ENCODE assay signal across 8 mouse cellular contexts in genomic region chr10:59969821-59970449, GRCm38 (mm10). TPM values are rescaled to one million over a fixed set of nuclear protein-coding genes. Genes with fewer than 3 reads are reported as not detected.
DNase-seq lines count a peak whose midpoint lies in the region; ATAC-seq and TF ChIP-seq lines count a peak whose summit lies in the region.

No protein-coding gene starts in this region.

- peak; percentile 69 for TF ChIP-seq POLR2A in olfactory bulb, adult 2 months (IDR thresholded peaks at IDR 0.05; ENCODE audit: insufficient read depth, low read depth, low read length)

- H3K27ac ChIP-seq in ES-E14 (ENCODE audit: insufficient read depth, low read depth, low read length, poor library complexity, severe bottlenecking), result no peak overlapping the region
- H3K27ac ChIP-seq in forebrain, embryonic 12.5 days, result peak overlapping the region; percentile 87
- peak overlapping the region; percentile 83 for H3K27ac ChIP-seq in lung, embryonic 15.5 days
- peak overlapping the region; percentile 98 for H3K27ac ChIP-seq in olfactory bulb, adult 2 months (ENCODE audit: insufficient read depth, low read depth, low read length)

- WGBS in forebrain, embryonic 12.5 days, result under 1% methylated on average over 25 of the region's 25 CpGs
- WGBS in lung, embryonic 15.5 days, result 3% methylated on average over 25 of the region's 25 CpGs
- under 1% methylated on average over 25 of the region's 25 CpGs for WGBS in olfactory bulb, adult 2 months

- no peaks in the 10 kb centered on the region for H3K36me3 ChIP-seq in ES-E14 (ENCODE audit: control insufficient read depth, insufficient read depth, low read length, poor library complexity, severe bottlenecking)
- H3K36me3 ChIP-seq in forebrain, embryonic 12.5 days (replicated peaks), result no peaks in the 10 kb centered on the region
- H3K36me3 ChIP-seq in lung, embryonic 15.5 days, result no peaks in the 10 kb centered on the region

- H3K4me2 ChIP-seq in forebrain, embryonic 12.5 days, result peak overlapping the region; percentile 69
- H3K4me2 ChIP-seq in lung, embryonic 15.5 days, result peak overlapping the region; percentile 88

- H3K27me3 ChIP-seq in forebrain, embryonic 12.5 days, result 0 out of 2 replicates have a peak, but pooled peaks cover 2% of the 10 kb centered on the region
- H3K27me3 ChIP-seq in lung, embryonic 15.5 days, result no peaks in the 10 kb centered on the region; the same call in 1 of the 2 replicates

- no peak for TF ChIP-seq CTCF in olfactory bulb, adult 2 months (IDR thresholded peaks at IDR 0.05; ENCODE audit: insufficient read depth, low read depth, low read length)

- peak overlapping the region; percentile 65 to 69 for H3K4me3 ChIP-seq in ES-E14 (ENCODE audit: insufficient read depth in 1 of 2, low read depth in 1 of 2, low read length in 2 of 2, poor library complexity in 1 of 2, severe bottlenecking in 1 of 2)
- H3K4me3 ChIP-seq in forebrain, embryonic 12.5 days (replicated peaks), result peak overlapping the region; percentile 47
- H3K4me3 ChIP-seq in lung, embryonic 15.5 days, result peak overlapping the region; percentile 49
- peak overlapping the region; percentile 57 for H3K4me3 ChIP-seq in olfactory bulb, adult 2 months (ENCODE audit: insufficient read depth, low read depth, low read length)

- peaks cover 10 to 34% of the 10 kb centered on the region in 2 experiments for H3K4me1 ChIP-seq in ES-E14 (ENCODE audit: control insufficient read depth in 2 of 2, insufficient read depth in 2 of 2, low read length in 2 of 2, poor library complexity in 1 of 2)
- H3K4me1 ChIP-seq in forebrain, embryonic 12.5 days, result peaks cover 43% of the 10 kb centered on the region
- peaks cover 59% of the 10 kb centered on the region for H3K4me1 ChIP-seq in lung, embryonic 15.5 days
- H3K4me1 ChIP-seq in olfactory bulb, adult 2 months (ENCODE audit: control insufficient read depth, insufficient read depth, low read length), result peaks cover 36% of the 10 kb centered on the region

- DNase-seq in ES-E14 (ENCODE audit: low read depth, low spot score), result no peak
- peak; percentile 53 for DNase-seq in c-Kit-positive CD71-positive TER-119-positive erythroid progenitor cells, embryonic 14.5 days (ENCODE audit: low spot score)
- peak; percentile 88 to 90 for DNase-seq in heart, postnatal 10 days
- peak; percentile 79 to 93 for DNase-seq in kidney, postnatal 36 days
- peak; percentile 59 to 78 for DNase-seq in urinary bladder, postnatal 36 days (ENCODE audit: low spot score in 2 of 2)

- intact Hi-C loops in heart, postnatal 10 days (cut with DNase I), result loop anchor here (1.0 kb wide), 1 partner anchor 18 kb away; no protein-coding TSS in a partner anchor

- in situ Hi-C loops in ES-E14 (cut with MboI; ENCODE audit: low sequenced_read_pairs in 2 of 2, unreplicated experiment in 2 of 2), result no loop called here

- no peaks in the 10 kb centered on the region for H3K9me3 ChIP-seq in ES-E14 (ENCODE audit: control insufficient read depth, insufficient read depth, low read depth, low read length)
- H3K9me3 ChIP-seq in forebrain, embryonic 12.5 days, result no peaks in the 10 kb centered on the region
- no peaks in the 10 kb centered on the region for H3K9me3 ChIP-seq in lung, embryonic 15.5 days

- H3K9ac ChIP-seq in ES-E14 (ENCODE audit: insufficient read depth, low read depth, low read length, poor library complexity, severe bottlenecking), result peak overlapping the region; percentile 72
- peak overlapping the region; percentile 63 for H3K9ac ChIP-seq in forebrain, embryonic 12.5 days
- peak overlapping the region; percentile 64 for H3K9ac ChIP-seq in lung, embryonic 15.5 days

- peak; percentile 60 for ATAC-seq in forebrain, embryonic 12.5 days (ENCODE audit: low FRiP score)
- no peak; the same call in 1 of the 2 replicates for ATAC-seq in lung, embryonic 15.5 days (ENCODE audit: borderline replicate concordance, extremely low read depth, low FRiP score, low TSS enrichment)

TF ChIP-seq in ES-E14, 5 proteins besides CTCF, POLR2A, EP300 and RAD21:
- TF ChIP-seq MAFK (IDR thresholded peaks at IDR 0.05; ENCODE audit: insufficient read depth, low read depth, low read length) (no peak), ZNF384 (IDR thresholded peaks at IDR 0.05; ENCODE audit: low read depth, low read length) (no peak), ZC3H11A (IDR thresholded peaks at IDR 0.05; ENCODE audit: borderline replicate concordance, low read depth, low read length) (no peak), CHD2 (IDR thresholded peaks at IDR 0.05; ENCODE audit: low read depth, low read length) (no peak), HCFC1 (IDR thresholded peaks at IDR 0.05; ENCODE audit: borderline replicate concordance, insufficient read depth, low read length) (no peak)

RNA-seq across cellular contexts. Expression of gene Ddit4, which starts 18.3 kb away (rescaled TPM):
- total RNA-seq in ES-E14 (2012; rRNA removed), result 33.9 and 42.1 TPM in 2 replicates
- 58.9 and 61.6 TPM in 2 replicates for polyA plus RNA-seq in forebrain, embryonic 12.5 days (2016; fragmentation: Nextera tagmentation; extraction: Ambion mirVana)
- 100 to 1,000 TPM in 1 of 2 experiments, 10 to 100 TPM in 1; 65.8 to 116 TPM for total RNA-seq in heart, postnatal 10 days (2021)
- 43.2 and 49.6 TPM in 2 replicates for polyA plus RNA-seq in lung, embryonic 15.5 days (2015; fragmentation: Nextera tagmentation; extraction: Ambion mirVana)
- polyA plus RNA-seq in olfactory bulb, adult 2 months (2012; ENCODE audit: insufficient read depth, insufficient read length, low replicate concordance, missing spikeins), result 264 TPM in 1 of 2 replicates, not detected in the other

RNA-seq across cellular contexts. Expression of gene Ascc1, which starts 32.7 kb away (rescaled TPM):
- 16.3 and 18.8 TPM in 2 replicates for total RNA-seq in ES-E14 (2012; rRNA removed)
- polyA plus RNA-seq in forebrain, embryonic 12.5 days (2016; fragmentation: Nextera tagmentation; extraction: Ambion mirVana), result 38.5 and 38.6 TPM in 2 replicates
- total RNA-seq in heart, postnatal 10 days (2021), result 10 to 100 TPM; 20.8 to 22.8 TPM
- 42.4 and 45.2 TPM in 2 replicates for polyA plus RNA-seq in lung, embryonic 15.5 days (2015; fragmentation: Nextera tagmentation; extraction: Ambion mirVana)
- polyA plus RNA-seq in olfactory bulb, adult 2 months (2012; ENCODE audit: insufficient read depth, insufficient read length, low replicate concordance, missing spikeins), result not detected in 2 replicates

RNA-seq across cellular contexts. Expression of gene Anapc16, which starts 33.0 kb away (rescaled TPM):
- total RNA-seq in ES-E14 (2012; rRNA removed), result 47.8 and 54.5 TPM in 2 replicates
- polyA plus RNA-seq in forebrain, embryonic 12.5 days (2016; fragmentation: Nextera tagmentation; extraction: Ambion mirVana), result 100 and 106 TPM in 2 replicates
- 10 to 100 TPM; 73.8 to 83.7 TPM for total RNA-seq in heart, postnatal 10 days (2021)
- 109 and 112 TPM in 2 replicates for polyA plus RNA-seq in lung, embryonic 15.5 days (2015; fragmentation: Nextera tagmentation; extraction: Ambion mirVana)
- not detected in 2 replicates for polyA plus RNA-seq in olfactory bulb, adult 2 months (2012; ENCODE audit: insufficient read depth, insufficient read length, low replicate concordance, missing spikeins)

Comparison
In these comparisons a context has a peak if more than half of its experiments do, and no peak if none do; other contexts are left out.
1. RNA of gene Ascc1, which starts 32.7 kb away (polyA plus RNA-seq): 42.4 to 45.2 TPM in lung, embryonic 15.5 days and 38.5 to 38.6 TPM in forebrain, embryonic 12.5 days; not detected in olfactory bulb, adult 2 months; every median in the first group is over 10 times any median in the second.
2. Peak in every context shown above with its lines, with median percentiles within 50 percentile points of each other: H3K4me3 ChIP-seq and H3K9ac ChIP-seq.